Mouse (Mus musculus) forebrain, embryonic 13.5 days (tissue): ENCODE data around the gene Itm2a. TPM values are rescaled to one million over a fixed set of nuclear protein-coding genes. Genes with fewer than 3 reads are reported as not detected.
A peak's percentile ranks its signal among the peaks of the same experiment; 100 is the strongest.

Source experiments
- ATAC-seq: fragments of 200-750 bp; cut with Nextera tagmentation; 2 replicates; pipeline ENCODE4 v1.8.0; 2017
- H3K27ac ChIP-seq: fragments of 300-500 bp; sonication (generic); 2 replicates; pipeline ENCODE4 v1.5.1; 2015; ENCODE audit warnings: inconsistent platforms, mild to moderate bottlenecking, moderate library complexity
- H3K27me3 ChIP-seq: fragments of 300-500 bp; sonication (generic); 2 replicates; pipeline ENCODE4 v1.6.1; 2015; ENCODE audit warnings: mild to moderate bottlenecking, inconsistent platforms
- H3K36me3 ChIP-seq: fragments of 300-500 bp; sonication (generic); 2 replicates; pipeline ENCODE4 v1.6.1; 2015; ENCODE audit warnings: mild to moderate bottlenecking, inconsistent platforms; ENCODE audit not compliant: poor library complexity, severe bottlenecking
- H3K4me1 ChIP-seq: fragments of 300-500 bp; sonication (generic); 2 replicates; pipeline ENCODE4 v1.6.1; 2015; ENCODE audit warnings: inconsistent platforms
- H3K4me2 ChIP-seq: fragments of 300-500 bp; sonication (generic); 2 replicates; pipeline ENCODE4 v1.6.1; 2015; ENCODE audit warnings: inconsistent platforms, mild to moderate bottlenecking, moderate library complexity
- H3K4me3 ChIP-seq: fragments of 300-500 bp; sonication (generic); 2 replicates; pipeline ENCODE4 v1.5.1; 2015; ENCODE audit warnings: mild to moderate bottlenecking, inconsistent platforms
- H3K9ac ChIP-seq: fragments of 300-500 bp; sonication (generic); 2 replicates; pipeline ENCODE4 v1.6.1; 2015; ENCODE audit warnings: mild to moderate bottlenecking, inconsistent platforms
- H3K9me3 ChIP-seq: fragments of 300-500 bp; sonication (generic); replicated peaks from 2 replicates; pipeline ENCODE4 v1.6.1; 2016; ENCODE audit warnings: inconsistent platforms
- WGBS: fragments of 180-500 bp; shearing (Covaris S2); methylation state at CpG from one replicate; pipeline ENCODE4 v1.1.7; 2015; 5-methylcytosine and 5-hydroxymethylcytosine counted together
- polyA plus RNA-seq: library from polyadenylated mRNA; unstranded; fragments of >200 nt; fragmentation: Nextera tagmentation; extraction: Ambion mirVana; gene quantifications from 2 replicates; pipeline ENCODE4 v1.2.1, GENCODE M21; 2015

Gene Itm2a
- 86.9 and 102 TPM in 2 replicates for polyA plus RNA-seq

DNA sequence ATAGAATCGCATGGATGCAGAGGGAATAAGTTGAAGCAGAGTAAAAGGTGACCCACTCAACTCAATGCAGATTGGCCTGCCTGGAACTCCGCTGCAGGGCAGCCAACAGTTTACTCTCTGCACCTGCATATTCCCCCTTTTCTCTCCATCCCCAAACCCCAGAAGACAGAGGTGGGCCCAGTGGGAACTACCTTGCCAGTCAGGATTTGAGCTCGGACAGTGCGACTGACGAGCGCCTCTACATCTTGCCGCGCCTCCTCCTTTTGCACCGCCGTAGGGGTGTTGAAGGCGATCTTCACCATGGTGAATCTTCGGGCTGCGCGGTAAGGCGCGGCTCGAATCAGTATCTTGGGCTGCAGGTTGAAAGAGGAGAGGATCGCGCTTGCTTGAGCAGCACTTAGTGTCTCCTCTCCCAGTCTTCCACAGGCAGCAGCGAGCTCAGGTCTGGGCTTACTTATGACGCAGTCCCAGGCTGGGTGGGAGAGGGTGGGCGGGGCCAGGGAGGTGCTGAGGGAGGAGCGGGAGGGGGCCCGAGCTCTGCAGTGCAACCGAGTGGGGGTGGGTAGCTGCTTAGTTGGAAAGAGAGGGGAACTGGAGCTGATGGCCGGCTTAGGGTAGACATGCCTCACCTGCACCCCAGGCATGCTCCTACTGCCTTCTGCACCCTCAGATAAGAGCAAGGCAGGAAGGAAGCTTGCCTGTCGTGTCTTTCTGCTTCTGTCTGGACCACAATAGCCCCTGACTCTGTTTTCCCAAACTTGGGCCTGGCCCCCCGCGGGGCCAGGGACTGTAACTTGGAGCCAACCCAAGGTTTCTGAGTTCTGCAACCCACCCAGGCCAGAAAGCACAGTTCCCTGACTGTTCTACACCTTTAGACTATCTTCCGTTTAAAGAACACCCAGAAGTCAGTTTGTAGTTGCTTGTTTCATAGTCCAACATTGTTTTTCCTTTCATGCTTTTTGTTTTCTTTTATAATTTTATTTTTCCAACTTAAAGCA, at the start of gene Itm2a:
Gene Itm2a (minus strand): TSS at position 462 of the 998 bp plus-strand sequence.
- 20% methylated on average over 27 of the region's 30 CpGs for WGBS
- Histone ChIP-seq H3K9me3 (no peaks in the 10 kb centered on the region), H3K4me2 (peak within 1 kb of the TSS; percentile 68), H3K27me3 (no peaks in the 10 kb centered on the region), H3K4me3 (peak within 1 kb of the TSS; percentile 50), H3K36me3 (no peaks in the 10 kb centered on the region), H3K9ac (peak within 1 kb of the TSS; percentile 58), H3K4me1 (no peaks in the 10 kb centered on the region), H3K27ac (no peak within 1 kb of the TSS)
- peak; percentile 97 for ATAC-seq

DNA sequence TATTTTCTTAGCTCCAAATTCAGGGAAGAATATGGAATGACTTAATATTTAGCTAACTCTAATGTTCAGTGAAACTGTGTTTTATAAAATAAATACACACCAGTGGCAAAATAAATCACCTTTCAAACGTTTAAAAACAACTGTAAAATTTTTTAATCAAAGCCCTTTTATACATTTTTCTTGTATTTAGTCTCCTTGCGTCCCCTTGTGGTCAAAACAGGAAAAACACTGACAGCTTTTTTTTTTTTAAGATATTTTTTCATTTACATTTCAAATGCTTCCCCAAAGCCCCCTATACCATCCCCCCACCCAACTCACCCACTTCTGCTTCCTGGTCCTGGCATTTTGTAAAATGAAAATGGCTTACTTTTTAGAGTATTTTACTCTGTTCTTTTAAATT, 32.7 kb upstream of the Itm2a start:
- no peak for ATAC-seq

DNA sequence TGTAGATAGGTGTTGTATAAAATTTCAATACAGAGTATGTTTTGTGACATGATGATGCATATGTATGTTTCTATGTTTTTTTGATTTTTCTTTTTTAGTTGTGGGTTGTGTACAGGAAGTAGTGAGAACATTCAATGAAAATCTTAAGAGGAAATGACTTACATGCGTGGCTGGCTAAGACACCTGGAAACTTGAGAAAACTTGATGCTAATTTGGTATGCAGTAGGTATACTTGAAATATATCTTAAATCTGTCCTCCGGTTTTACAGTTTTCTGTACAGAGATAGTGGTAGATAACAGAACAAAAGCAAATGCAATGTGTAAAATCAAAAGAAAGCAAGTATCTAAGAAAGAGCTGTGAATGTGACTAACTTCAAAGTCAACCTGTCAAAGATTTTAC, 18.1 kb upstream of the Itm2a start:
- Histone ChIP-seq H3K4me2 (no peak overlapping the region), H3K9me3 (no peaks in the 10 kb centered on the region), H3K27ac (no peak overlapping the region), H3K4me1 (no peaks in the 10 kb centered on the region), H3K4me3 (no peak overlapping the region), H3K36me3 (no peaks in the 10 kb centered on the region), H3K27me3 (no peaks in the 10 kb centered on the region), H3K9ac (no peak overlapping the region)
- 94% methylated on average over 2 of the region's 2 CpGs for WGBS
- ATAC-seq = no peak

More for the DNA sequence above, 32.7 kb upstream of the Itm2a start:
- WGBS = 1% methylated on average over 2 of the region's 2 CpGs
- no peak overlapping the region for H3K4me3 ChIP-seq
- H3K27me3 ChIP-seq = no peaks in the 10 kb centered on the region
- no peaks in the 10 kb centered on the region for H3K36me3 ChIP-seq
- no peaks in the 10 kb centered on the region for H3K9me3 ChIP-seq
- no peak overlapping the region for H3K4me2 ChIP-seq
- no peak overlapping the region for H3K9ac ChIP-seq
- no peak overlapping the region for H3K27ac ChIP-seq
- no peaks in the 10 kb centered on the region for H3K4me1 ChIP-seq

- H3K4me2 ChIP-seq = no peak overlapping the region
- no peaks in the 10 kb centered on the region for H3K27me3 ChIP-seq
- no peak overlapping the region for H3K4me3 ChIP-seq
- no peak overlapping the region for H3K9ac ChIP-seq
- no peak overlapping the region for H3K27ac ChIP-seq
- WGBS = 20% methylated on average over 3 of the region's 3 CpGs
- H3K4me1 ChIP-seq = no peaks in the 10 kb centered on the region
- no peaks in the 10 kb centered on the region for H3K36me3 ChIP-seq
- no peaks in the 10 kb centered on the region for H3K9me3 ChIP-seq
- ATAC-seq = no peak
Observed at GRCm38 (mm10) chrX:107417345-107417744, 14.2 kb upstream of the Itm2a start.

DNA sequence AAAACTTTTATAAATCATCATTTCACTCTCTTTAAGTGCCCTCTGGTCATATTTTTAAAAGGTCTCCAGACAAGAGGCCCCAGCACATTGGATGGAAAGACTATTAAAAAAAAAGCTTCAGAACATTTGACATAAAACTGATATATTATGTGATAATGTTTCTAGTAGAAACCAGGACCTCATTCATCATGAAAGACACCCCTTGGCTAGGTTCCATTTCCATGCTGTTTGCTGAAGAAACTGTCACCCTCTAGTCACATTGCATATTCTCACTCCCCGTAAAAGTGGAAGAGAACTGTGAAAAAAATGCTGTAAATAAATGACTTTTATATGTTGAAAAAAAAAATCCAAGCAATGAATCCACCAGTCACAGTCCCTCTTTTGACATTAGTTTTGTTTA, 12.8 kb upstream of the Itm2a start:
- ATAC-seq = no peak
- Histone ChIP-seq H3K27me3 (no peaks in the 10 kb centered on the region), H3K4me3 (no peak overlapping the region), H3K4me1 (no peaks in the 10 kb centered on the region), H3K36me3 (no peaks in the 10 kb centered on the region), H3K9ac (no peak overlapping the region), H3K27ac (no peak overlapping the region), H3K4me2 (no peak overlapping the region), H3K9me3 (no peaks in the 10 kb centered on the region)
- 68% methylated on average over 1 of the region's 1 CpGs for WGBS

GRCm38 (mm10) chrX:107402481-107402880, 695 bp downstream of the Itm2a start:
- no peak overlapping the region for H3K27ac ChIP-seq
- no peaks in the 10 kb centered on the region for H3K4me1 ChIP-seq
- 20% methylated on average over 18 of the region's 18 CpGs for WGBS
- no peaks in the 10 kb centered on the region for H3K9me3 ChIP-seq
- ATAC-seq = peak; percentile 20; the same call in 1 of the 2 replicates
- no peaks in the 10 kb centered on the region for H3K27me3 ChIP-seq
- no peaks in the 10 kb centered on the region for H3K36me3 ChIP-seq
- H3K4me3 ChIP-seq = peak overlapping the region; percentile 50
- peak overlapping the region; percentile 68 for H3K4me2 ChIP-seq
- peak overlapping the region; percentile 58; the same call in 1 of the 2 replicates for H3K9ac ChIP-seq

- H3K4me2 ChIP-seq = no peak overlapping the region
- H3K36me3 ChIP-seq = no peaks in the 10 kb centered on the region
- ATAC-seq = no peak
- H3K9me3 ChIP-seq = no peaks in the 10 kb centered on the region
- WGBS = 78% methylated on average over 8 of the region's 8 CpGs
- no peak overlapping the region for H3K9ac ChIP-seq
- no peaks in the 10 kb centered on the region for H3K27me3 ChIP-seq
- H3K4me1 ChIP-seq = no peaks in the 10 kb centered on the region
- H3K4me3 ChIP-seq = no peak overlapping the region
- H3K27ac ChIP-seq = no peak overlapping the region
Observed at GRCm38 (mm10) chrX:107399087-107399486, 4.1 kb downstream of the Itm2a start.

GRCm38 (mm10) chrX:107393256-107393655, 9.9 kb downstream of the Itm2a start:
- ATAC-seq = no peak

GRCm38 (mm10) chrX:107375329-107375728, 27.8 kb downstream of the Itm2a start:
- Histone ChIP-seq H3K9ac (no peak overlapping the region), H3K27me3 (no peaks in the 10 kb centered on the region), H3K36me3 (no peaks in the 10 kb centered on the region), H3K4me3 (no peak overlapping the region), H3K27ac (no peak overlapping the region), H3K4me2 (no peak overlapping the region), H3K4me1 (no peaks in the 10 kb centered on the region), H3K9me3 (no peaks in the 10 kb centered on the region)
- whole genome bisulfite sequencing = 89% methylated on average over 1 of the region's 1 CpGs
- ATAC-seq = no peak

More at GRCm38 (mm10) chrX:107393256-107393655, 9.9 kb downstream of the Itm2a start:
- Histone ChIP-seq H3K27me3 (no peaks in the 10 kb centered on the region), H3K9me3 (no peaks in the 10 kb centered on the region), H3K27ac (no peak overlapping the region), H3K9ac (no peak overlapping the region), H3K4me2 (no peak overlapping the region), H3K4me1 (no peaks in the 10 kb centered on the region), H3K36me3 (no peaks in the 10 kb centered on the region), H3K4me3 (no peak overlapping the region)
- 71% methylated on average over 3 of the region's 3 CpGs for WGBS

Other genes with a start within 250 kb of the Itm2a start
- gene Gpr174, start 147.5 kb downstream of the Itm2a start, polyA plus RNA-seq = not detected in 2 replicates